Mouse (Mus musculus) brain, embryonic 14.5 days (tissue): ENCODE measurements around the gene Rcvrn.

Experiments used
- CTCF ChIP-seq: fragments of 200-500 bp; IDR thresholded peaks from 2 replicates; pipeline ENCODE4 v1.5.1; 2012; ENCODE audit warnings: inconsistent platforms, mild to moderate bottlenecking, moderate library complexity, borderline replicate concordance; ENCODE audit not compliant: insufficient read depth, insufficient read length; ENCODE audit errors: extremely low read depth
- POLR2A ChIP-seq: fragments of 200-500 bp; IDR thresholded peaks from 2 replicates; pipeline ENCODE4 v1.6.1; 2012; ENCODE audit warnings: mild to moderate bottlenecking, inconsistent platforms, borderline replicate concordance; ENCODE audit not compliant: poor library complexity, insufficient read depth, insufficient read length, severe bottlenecking; ENCODE audit errors: extremely low read depth

- TF ChIP-seq CTCF (no peak), POLR2A (no peak)
Observed at GRCm38 (mm10) chr11:67686109-67686508, 9.0 kb upstream of the Rcvrn start.
